Mouse (Mus musculus): ENCODE measurements around the gene Tmcc1. TPM values are rescaled to one million over a fixed set of nuclear protein-coding genes. Genes with fewer than 3 reads are reported as not detected.

The Tmcc1 gene
- polyA plus RNA-seq, 1 experiment, result 48.7 TPM

DNA sequence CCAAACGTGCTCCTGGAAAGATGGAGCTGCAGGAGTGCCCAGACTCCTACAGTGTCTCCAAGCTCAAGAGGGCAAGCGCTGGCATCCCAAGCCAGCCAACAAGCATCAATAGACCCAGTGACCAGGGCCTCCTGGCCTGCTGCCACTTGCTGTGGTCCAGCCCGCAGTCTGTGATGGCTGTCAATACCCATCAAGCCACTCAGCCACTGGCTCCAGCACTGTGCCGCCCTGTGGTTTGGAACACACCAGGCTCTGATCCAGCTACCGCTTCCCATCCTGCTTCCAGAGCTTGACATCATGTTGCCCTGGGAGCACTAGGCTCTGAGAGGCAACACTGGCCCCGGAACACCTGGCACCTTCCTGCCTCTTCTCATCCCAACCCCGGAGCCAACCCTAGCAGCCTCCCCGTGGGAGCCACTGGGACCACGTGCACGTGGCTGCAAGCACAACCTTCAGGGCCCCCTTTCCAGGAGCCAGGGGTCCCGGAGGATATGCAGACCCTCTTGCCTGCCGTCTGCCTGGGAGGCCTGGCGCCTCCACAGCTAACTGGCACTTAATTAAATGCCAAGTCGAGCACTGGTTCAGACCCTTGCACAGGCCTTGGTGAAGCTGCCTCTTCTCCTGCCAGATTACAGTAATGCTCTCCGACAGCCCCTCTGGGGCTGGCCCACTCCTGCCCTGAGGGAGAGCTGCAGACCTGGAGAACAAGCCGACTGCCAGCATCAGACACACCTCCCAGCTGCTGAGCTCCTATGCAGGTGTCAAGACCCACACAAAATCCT is 219.2 kb downstream of the Tmcc1 start:
- Histone ChIP-seq H3K4me1 (ENCODE audit: control insufficient read depth, insufficient read depth, low read length) (0 out of 2 replicates have a peak, but pooled peaks cover 2% of the 10 kb centered on the region), H3K27ac (ENCODE audit: insufficient read depth, low read length) (no peak overlapping the region), H3K4me3 (ENCODE audit: insufficient read depth, low read length) (no peak overlapping the region)
- TF ChIP-seq POLR2A (IDR thresholded peaks at IDR 0.05; ENCODE audit: extremely low read depth, insufficient read depth, low read length), result no peak
- no peak for TF ChIP-seq CTCF (IDR thresholded peaks at IDR 0.05; ENCODE audit: extremely low read depth, insufficient read depth, low read length)

DNA sequence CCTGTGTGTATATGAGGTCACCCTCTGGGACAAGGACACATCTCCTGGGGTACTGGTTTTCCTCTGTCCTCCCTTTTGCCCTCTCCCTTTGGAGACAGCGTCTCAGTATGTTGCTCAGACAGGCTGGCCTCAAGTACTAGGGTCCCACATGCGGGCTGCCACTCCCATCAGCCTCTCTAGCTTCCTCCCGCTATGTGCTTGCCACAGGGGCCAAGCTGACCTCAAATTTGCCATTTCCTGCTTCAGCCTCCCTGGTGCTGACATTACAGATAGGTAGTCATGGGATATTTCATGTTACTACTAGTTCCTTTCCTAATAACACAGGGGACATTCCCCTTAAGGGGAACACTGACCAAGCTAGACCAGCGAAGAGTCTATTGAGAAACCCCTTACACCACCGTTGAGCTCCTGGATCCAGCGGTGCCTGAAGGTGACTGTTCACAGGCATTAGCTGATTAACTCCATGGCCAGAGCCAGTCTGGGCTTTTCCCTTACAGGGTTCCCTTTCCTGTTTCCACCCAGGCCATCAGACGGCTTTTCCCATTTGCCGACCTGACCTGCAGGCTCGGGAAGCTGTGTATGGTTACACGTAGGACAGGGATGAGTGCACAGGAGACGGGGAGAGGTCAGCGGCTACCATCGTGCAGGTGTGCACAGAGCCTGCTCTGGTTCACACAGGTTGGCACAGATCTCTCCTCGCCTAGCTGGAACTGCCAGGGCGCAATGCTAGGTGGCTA is 220.0 kb downstream of the Tmcc1 start:
- H3K27ac ChIP-seq (ENCODE audit: insufficient read depth, low read length), result no peak overlapping the region
- TF ChIP-seq CTCF (IDR thresholded peaks at IDR 0.05; ENCODE audit: extremely low read depth, insufficient read depth, low read length), result no peak
- TF ChIP-seq POLR2A (IDR thresholded peaks at IDR 0.05; ENCODE audit: extremely low read depth, insufficient read depth, low read length), result no peak
- 0 out of 2 replicates have a peak, but pooled peaks cover 2% of the 10 kb centered on the region for H3K4me1 ChIP-seq (ENCODE audit: control insufficient read depth, insufficient read depth, low read length)
- H3K4me3 ChIP-seq (ENCODE audit: insufficient read depth, low read length), result no peak overlapping the region

DNA sequence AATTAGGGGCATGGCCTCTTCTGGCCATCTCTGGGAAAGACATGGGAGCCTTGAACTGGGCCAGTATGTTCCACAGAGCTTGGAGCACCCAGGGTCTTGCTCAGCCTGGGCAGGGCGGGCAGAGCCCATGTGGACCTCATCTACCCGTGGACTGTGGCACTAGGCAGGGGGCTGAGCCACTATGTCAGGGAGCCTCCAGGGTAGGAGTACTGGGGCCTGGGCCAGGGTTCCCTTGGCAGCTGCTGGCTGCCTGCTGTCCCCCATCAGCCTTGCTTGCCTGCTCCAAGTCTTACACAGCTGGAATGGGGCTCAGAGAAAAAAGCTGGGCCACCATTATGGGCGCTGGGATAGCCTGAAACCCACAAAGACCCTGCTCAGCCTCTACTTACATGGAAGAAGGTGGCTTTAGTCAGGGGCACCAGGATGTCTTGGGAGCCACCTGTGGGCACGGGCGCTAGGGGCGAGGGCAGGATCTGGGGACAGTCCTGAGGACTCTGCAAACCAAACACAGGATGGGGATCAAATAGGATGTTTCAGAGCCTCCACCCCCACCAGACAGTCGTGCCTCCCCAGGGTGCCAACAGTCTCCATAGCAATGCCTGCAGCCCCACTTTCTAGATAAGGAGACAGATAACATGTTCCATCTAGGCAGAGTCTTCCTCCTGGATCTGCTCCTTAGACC is 221.1 kb downstream of the Tmcc1 start:
- Histone ChIP-seq H3K4me3 (ENCODE audit: insufficient read depth, low read length) (no peak overlapping the region), H3K27ac (ENCODE audit: insufficient read depth, low read length) (no peak overlapping the region), H3K4me1 (ENCODE audit: control insufficient read depth, insufficient read depth, low read length) (0 out of 2 replicates have a peak, but pooled peaks cover 2% of the 10 kb centered on the region)
- TF ChIP-seq POLR2A (IDR thresholded peaks at IDR 0.05; ENCODE audit: extremely low read depth, insufficient read depth, low read length) (no peak), CTCF (IDR thresholded peaks at IDR 0.05; ENCODE audit: extremely low read depth, insufficient read depth, low read length) (no peak)

DNA sequence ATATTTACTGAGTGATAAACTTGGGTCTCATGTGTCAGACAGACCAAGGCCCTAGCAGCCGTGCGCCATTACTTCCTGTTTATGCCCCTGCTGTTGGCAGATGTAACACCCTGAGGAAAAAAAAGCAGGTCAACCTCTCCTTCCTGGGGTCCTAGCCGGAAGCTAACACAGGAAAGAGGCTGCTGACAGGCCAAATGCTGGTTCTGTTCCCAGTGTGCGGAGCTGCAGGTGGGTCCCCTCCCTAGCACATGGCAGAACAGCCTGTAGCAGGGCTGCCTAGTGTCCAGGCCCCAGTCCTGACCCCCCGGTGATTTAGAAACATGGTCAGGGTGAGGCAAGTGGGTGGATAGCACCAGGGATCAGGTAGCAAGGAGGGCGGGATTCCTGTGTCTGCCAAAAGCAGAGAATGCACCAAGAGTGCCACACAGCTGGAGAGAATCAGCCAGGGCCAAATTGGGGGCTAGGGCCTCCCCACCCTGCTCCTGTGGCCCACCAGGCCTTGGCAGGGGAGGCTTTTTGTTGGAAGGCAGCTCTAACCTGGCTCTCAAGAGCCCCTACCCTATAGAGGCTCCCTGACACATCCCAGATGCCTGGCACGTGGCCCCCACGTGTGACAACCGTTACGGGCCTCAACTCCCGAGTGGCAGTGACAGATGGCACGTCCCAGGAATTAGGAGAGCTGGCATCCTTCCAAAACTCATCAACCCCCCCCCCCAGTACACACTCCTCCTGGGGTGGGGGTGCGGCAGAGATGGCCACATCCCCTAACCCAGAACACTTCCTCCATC is 221.8 kb downstream of the Tmcc1 start:
- H3K27ac ChIP-seq (ENCODE audit: insufficient read depth, low read length), result no peak overlapping the region

DNA sequence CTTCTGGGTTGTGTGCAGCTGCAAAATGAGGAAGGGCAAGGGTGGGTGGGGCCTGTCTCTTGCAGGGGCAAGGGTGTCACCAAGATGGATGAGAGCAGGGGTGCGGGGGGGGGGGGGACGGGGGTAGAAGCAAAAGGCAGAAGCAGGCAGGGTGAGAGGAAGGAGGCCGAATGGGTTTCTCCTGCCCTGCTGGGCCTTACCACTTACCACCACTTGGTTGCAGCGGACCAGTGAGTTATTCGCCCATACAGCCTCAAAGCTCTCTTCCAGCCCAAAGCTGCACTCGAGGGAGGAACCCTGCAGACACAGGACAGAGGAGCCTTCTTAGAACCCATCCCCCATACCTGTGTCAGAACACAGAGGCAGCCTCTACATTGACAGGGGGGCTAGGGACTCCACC is 223.3 kb downstream of the Tmcc1 start:
- 0 out of 2 replicates have a peak, but pooled peaks cover 2% of the 10 kb centered on the region for H3K4me1 ChIP-seq (ENCODE audit: control insufficient read depth, insufficient read depth, low read length)

More for the DNA sequence above, 221.8 kb downstream of the Tmcc1 start:
- H3K4me1 ChIP-seq (ENCODE audit: control insufficient read depth, insufficient read depth, low read length), result 0 out of 2 replicates have a peak, but pooled peaks cover 2% of the 10 kb centered on the region
- no peak overlapping the region for H3K4me3 ChIP-seq (ENCODE audit: insufficient read depth, low read length)
- TF ChIP-seq CTCF (IDR thresholded peaks at IDR 0.05; ENCODE audit: extremely low read depth, insufficient read depth, low read length) (no peak), POLR2A (IDR thresholded peaks at IDR 0.05; ENCODE audit: extremely low read depth, insufficient read depth, low read length) (no peak)

DNA sequence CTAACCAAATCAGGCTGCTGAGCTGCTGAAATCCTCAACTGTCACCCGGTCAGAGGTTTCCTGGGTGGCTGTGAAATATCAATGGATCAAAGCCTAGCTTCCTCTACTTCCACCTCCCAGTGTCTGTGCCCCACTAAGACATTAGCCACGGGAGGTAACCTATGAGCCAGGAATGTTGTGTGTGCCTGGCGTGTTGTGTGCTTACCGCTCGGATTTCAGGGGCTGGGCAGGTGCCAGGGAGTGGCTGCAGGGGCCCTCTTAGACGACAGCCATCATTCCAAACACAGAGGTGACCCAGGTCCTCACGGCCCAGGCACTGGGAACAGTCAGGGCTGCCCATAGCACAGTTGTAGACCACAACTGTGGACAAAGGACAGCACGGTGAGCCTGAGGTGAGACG is 224.2 kb downstream of the Tmcc1 start:
- Histone ChIP-seq H3K4me1 (ENCODE audit: control insufficient read depth, insufficient read depth, low read length) (0 out of 2 replicates have a peak, but pooled peaks cover 2% of the 10 kb centered on the region), H3K4me3 (ENCODE audit: insufficient read depth, low read length) (no peak overlapping the region), H3K27ac (ENCODE audit: insufficient read depth, low read length) (no peak overlapping the region)
- TF ChIP-seq CTCF (IDR thresholded peaks at IDR 0.05; ENCODE audit: extremely low read depth, insufficient read depth, low read length) (no peak), POLR2A (IDR thresholded peaks at IDR 0.05; ENCODE audit: extremely low read depth, insufficient read depth, low read length) (no peak)

More for the DNA sequence above, 223.3 kb downstream of the Tmcc1 start:
- no peak overlapping the region for H3K4me3 ChIP-seq (ENCODE audit: insufficient read depth, low read length)
- TF ChIP-seq POLR2A (IDR thresholded peaks at IDR 0.05; ENCODE audit: extremely low read depth, insufficient read depth, low read length), result no peak
- no peak for TF ChIP-seq CTCF (IDR thresholded peaks at IDR 0.05; ENCODE audit: extremely low read depth, insufficient read depth, low read length)
- H3K27ac ChIP-seq (ENCODE audit: insufficient read depth, low read length), result no peak overlapping the region

DNA sequence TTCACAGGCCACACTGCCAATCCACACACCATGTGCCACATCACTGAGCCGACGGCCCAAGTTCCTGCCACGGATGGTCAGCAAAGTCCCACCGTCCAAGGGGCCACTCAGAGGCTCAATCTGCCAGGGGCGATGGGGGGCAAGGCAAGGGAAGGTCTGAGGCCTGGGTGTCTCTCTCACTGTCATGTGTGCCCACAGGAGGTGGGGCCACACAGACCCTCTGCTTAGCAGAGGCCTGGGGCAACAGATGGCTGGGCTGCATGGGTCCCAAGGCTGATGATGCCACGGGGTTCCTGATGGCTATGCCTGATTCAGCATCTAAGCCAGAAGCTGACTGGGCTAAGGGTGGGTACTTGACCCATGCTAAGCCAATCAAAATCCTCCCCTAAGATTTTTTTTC is 224.6 kb downstream of the Tmcc1 start:
- TF ChIP-seq CTCF (IDR thresholded peaks at IDR 0.05; ENCODE audit: extremely low read depth, insufficient read depth, low read length) (no peak), POLR2A (IDR thresholded peaks at IDR 0.05; ENCODE audit: extremely low read depth, insufficient read depth, low read length) (no peak)
- Histone ChIP-seq H3K4me1 (ENCODE audit: control insufficient read depth, insufficient read depth, low read length) (0 out of 2 replicates have a peak, but pooled peaks cover 2% of the 10 kb centered on the region), H3K4me3 (ENCODE audit: insufficient read depth, low read length) (no peak overlapping the region), H3K27ac (ENCODE audit: insufficient read depth, low read length) (no peak overlapping the region)

Other genes with a start within 250 kb of the Tmcc1 start
- gene H1foo, start 248.5 kb downstream of the Tmcc1 start, polyA plus RNA-seq (2012; rRNA removed), result not detected in 2 replicates
- gene Plxnd1, start 198.5 kb downstream of the Tmcc1 start, polyA plus RNA-seq (2012; rRNA removed), result 103 and 115 TPM in 2 replicates
- gene Washc2, start 14.6 kb upstream of the Tmcc1 start, polyA plus RNA-seq (2012; rRNA removed), result 115 and 121 TPM in 2 replicates
- 6.0 and 6.1 TPM in 2 replicates for gene Zfand4, start 70.7 kb upstream of the Tmcc1 start, polyA plus RNA-seq (2012; rRNA removed)
- 56.6 and 61.6 TPM in 2 replicates for gene March8, start 144.5 kb upstream of the Tmcc1 start, polyA plus RNA-seq (2012; rRNA removed)